Mouse (Mus musculus): ENCODE data around the gene Zdhhc7.

Gene Zdhhc7

DNA sequence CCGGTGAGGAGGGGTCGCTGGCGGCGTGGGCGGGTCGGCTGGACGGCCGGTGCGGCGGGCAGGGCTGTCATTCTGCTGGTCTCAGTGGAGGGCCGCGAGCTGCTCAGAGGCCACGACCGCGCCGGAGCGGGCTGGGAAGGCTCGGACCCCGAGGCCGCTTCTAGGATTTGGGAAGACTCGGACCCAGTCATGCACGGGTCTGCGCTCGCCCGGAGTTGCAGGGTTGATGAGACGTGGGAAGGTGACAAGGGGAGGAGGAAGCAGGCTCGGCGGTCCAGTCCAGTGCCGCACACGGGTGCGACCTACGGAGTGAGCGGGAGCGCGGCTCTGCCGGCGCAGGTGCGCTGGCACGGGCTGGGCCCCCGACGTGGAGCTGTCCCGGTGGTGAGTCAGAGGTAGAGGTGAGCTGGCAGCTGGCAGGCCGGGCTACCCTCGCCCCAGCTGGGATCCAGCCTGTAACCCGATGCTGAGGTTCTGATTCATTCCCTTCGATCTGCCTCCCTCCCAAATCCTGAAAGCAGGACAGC, 13.1 kb upstream of the Zdhhc7 start:
- peak in 1 of 2 experiments; percentile 49 for DNase-seq (ENCODE audit: low spot score in 2 of 2)

DNA sequence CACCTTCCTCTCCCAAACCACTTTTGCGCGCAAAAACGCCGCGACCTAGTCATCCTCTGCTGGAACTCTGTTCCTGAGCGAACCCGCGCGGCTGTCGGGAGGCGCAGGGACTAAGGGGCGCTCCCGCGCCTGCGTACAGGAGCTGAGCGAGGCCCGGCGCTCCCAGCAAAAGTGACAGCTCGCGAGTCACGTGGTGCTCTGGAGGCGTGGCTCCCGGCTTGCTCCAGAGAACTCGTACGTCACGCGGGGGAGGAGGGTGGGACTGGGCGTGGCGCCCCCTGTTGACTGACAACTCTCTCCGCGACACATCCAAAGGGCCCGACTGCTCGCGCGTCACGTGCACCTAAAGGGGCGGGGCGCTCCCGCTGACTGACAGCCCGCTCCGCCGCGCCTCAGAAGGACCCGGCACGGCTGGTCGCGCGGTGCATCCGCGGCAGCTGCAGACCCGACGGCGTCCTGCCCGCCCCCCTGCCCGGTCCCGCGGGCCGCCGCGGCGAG, 12.5 kb upstream of the Zdhhc7 start, which contains the start of gene 6430548M08Rik:
Gene 6430548M08Rik, plus strand, starts transcription at position 395 of the 498 bp plus-strand sequence.
- peak; percentile 99 to 100 for DNase-seq (ENCODE audit: low spot score in 2 of 2)

DNA sequence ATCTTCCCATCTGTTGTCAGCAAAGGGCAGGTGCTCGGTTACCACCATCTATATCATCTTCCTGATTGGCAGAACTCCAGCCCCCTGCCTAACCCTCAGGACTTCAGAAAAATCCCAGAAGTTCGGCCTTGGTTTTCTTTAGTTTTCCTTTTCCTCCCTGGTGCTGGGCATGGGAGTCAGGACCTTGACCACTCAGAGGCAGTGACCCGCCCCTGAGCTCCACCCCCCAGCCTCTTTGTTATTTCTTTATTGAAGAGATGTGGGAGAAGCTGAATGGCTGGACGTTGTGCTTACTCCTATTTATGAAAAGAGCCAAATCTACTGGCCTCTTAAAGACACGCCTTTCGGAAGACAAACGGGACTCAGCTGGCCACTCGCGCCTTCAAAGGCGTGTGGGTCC, 12.0 kb upstream of the Zdhhc7 start:
- no peak for DNase-seq (ENCODE audit: low spot score in 2 of 2)

GRCm38 (mm10) chr8:120112535-120112934, 11.3 kb upstream of the Zdhhc7 start:
- no peak for DNase-seq (ENCODE audit: low spot score in 2 of 2)

GRCm38 (mm10) chr8:120111382-120111781, 10.1 kb upstream of the Zdhhc7 start:
- no peak for DNase-seq (ENCODE audit: low spot score in 2 of 2)

GRCm38 (mm10) chr8:120110966-120111365, 9.7 kb upstream of the Zdhhc7 start:
- no peak for DNase-seq (ENCODE audit: low spot score in 2 of 2)

DNA sequence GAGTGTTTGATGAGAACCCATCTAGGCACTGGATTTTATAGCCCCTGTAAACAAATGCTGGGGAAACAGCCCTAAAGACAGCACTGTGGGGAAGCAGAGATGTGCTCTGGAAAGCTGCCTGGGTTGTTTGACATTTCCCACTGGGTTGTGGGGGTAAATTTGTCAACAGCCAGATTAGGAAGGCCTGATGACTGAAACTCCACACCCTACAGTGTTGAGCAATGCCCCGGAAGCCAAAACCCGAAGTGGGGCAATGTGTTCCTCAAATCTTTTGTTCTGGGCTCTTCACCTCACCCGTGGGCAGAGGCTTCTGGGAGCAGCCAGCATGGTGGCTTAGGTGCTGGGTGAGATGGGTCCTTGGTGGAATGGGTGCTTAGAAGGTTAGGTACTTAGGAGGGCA, 7.9 kb upstream of the Zdhhc7 start:
- no peak for DNase-seq (ENCODE audit: low spot score in 2 of 2)

DNA sequence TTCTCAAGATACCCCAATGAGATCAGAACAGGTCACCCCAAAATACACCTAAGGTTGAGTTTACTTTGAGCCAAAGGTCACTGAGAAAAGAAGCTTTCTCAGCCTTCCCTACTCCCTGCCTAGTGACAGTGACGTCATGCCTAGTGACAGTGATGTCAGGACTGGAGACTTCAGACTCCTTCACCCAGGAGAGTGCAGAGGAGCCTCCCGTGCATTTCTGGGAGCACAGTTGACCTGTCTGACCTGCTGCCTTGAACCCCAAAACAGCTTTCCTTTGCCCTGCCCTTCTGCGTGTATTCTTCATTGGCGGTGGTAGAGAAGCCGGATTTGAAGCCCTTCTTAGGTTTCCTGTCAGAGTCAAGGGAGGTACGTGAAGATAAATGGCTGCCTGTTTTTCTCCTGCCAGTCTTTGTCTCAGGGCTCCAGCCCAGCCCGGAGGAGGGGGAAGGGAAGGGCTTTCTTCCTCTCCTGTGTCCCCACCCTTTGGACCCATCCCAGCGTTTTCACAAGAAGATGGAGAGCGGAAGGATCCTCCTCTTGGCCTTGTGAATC, 3.5 kb upstream of the Zdhhc7 start:
- no peak for DNase-seq (ENCODE audit: low spot score in 2 of 2)

GRCm38 (mm10) chr8:120103916-120104315, 2.6 kb upstream of the Zdhhc7 start:
- no peak for DNase-seq (ENCODE audit: low spot score in 2 of 2)

GRCm38 (mm10) chr8:120100388-120101067, 754 bp downstream of the Zdhhc7 start:
- no peak for DNase-seq (ENCODE audit: low spot score in 2 of 2)

DNA sequence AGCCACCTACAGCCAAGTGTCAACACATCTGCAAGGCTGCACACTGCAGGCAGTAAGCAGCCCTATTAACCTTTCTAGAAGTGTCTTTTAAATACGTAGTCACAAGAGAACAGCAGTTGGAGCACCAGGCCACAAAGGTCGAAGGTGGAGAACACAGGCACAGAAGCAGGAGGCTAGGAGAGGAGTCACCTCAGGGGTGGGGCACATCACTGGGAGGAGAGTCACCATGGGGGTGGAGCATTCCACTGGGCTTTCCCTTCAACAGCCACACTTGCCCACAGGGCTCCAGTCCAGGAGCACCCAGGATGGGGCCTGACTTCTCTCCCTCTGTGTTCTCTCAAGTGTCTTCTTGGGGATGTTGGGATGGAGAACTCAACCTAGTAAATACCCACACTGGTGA, 4.8 kb downstream of the Zdhhc7 start:
- no peak for DNase-seq (ENCODE audit: low spot score in 2 of 2)

- no peak for DNase-seq (ENCODE audit: low spot score in 2 of 2)
Measured at GRCm38 (mm10) chr8:120094801-120095200, 6.5 kb downstream of the Zdhhc7 start.

DNA sequence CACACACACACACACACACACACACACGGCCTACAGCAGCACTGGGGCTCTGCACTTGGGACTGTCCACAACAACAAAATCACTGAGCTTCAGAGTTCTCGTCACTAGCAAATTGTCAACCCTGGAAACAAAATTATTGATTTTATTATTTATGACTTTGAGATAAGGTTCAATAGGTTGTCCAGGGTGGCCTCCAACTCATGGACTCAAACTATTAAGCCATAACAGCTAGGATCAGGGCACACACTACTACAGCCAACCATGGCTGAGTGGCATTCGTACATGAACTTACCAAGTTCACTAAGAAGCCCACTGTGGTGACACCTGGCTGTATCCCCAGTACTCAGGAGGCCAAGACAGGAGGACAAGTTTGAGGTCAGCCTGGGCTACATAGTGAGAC, 8.2 kb downstream of the Zdhhc7 start:
- DNase-seq (ENCODE audit: low spot score in 2 of 2) = no peak

DNA sequence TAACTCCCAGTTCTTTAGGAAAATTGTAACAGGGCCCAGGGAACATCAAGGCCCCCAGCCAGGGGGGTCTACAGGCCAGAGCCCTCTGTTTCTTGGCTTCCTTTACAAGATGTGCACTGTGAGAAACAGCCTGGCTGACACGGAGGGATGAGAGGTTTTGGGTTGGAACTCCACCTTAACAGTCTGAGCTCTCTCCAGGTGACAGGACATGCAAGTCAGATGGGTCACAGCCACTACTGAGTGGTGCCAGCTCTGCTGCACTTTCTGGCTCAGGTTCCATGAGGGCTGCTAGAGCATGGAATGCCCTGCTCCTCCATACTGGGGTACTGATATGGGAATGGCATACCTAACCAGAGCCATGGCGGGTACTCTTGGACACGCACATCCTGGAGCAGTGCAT, 10.2 kb downstream of the Zdhhc7 start:
- DNase-seq (ENCODE audit: low spot score in 2 of 2) = no peak

GRCm38 (mm10) chr8:120089511-120089910, 11.8 kb downstream of the Zdhhc7 start:
- DNase-seq (ENCODE audit: low spot score in 2 of 2) = no peak

DNA sequence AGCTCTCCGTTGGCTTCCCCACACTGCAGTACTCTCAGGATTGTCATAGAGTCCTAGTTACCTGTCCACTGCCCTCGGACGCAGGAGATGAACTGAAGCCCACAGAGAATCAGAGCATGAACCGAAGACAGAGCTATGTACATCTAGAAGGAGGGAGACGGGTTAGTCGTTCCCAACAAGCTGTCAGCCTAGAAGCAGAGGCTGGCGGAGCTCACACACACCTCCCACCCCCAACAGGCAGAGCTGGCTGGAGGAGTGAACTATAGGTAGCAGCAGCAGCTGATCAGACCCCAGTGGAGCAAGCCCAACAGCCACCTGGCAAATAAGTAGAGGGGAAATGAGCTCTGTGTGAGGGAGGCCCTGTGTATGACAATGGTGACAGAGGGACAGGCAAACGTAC, 16.5 kb downstream of the Zdhhc7 start:
- DNase-seq (ENCODE audit: low spot score in 2 of 2) = no peak

DNA sequence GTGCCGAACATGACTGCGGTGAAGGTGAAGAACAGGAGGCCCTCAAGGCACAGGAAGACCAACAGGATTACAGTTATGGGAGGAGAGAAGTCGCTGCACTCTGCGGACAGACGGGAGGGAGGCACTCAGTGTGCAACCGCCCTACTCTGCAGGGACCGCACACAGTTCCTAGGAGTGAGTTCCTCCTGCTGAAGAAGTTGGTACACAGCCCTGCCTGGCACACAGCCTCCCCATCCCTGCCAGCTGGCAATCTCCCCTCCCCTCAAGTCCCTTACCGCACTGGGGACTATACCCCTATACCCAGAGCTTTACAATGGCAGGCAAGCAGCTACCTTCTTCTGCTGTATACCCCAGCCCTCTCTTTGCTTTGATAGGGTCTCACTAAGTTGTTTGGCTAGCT, 18.0 kb downstream of the Zdhhc7 start:
- DNase-seq (ENCODE audit: low spot score in 2 of 2) = no peak

GRCm38 (mm10) chr8:120079361-120079760, 21.9 kb downstream of the Zdhhc7 start:
- DNase-seq (ENCODE audit: low spot score in 2 of 2) = no peak

- DNase-seq (ENCODE audit: low spot score in 2 of 2) = peak in 1 of 2 experiments; percentile 66
Measured at GRCm38 (mm10) chr8:120078080-120078479, 23.2 kb downstream of the Zdhhc7 start.

- DNase-seq (ENCODE audit: low spot score in 2 of 2) = no peak
Measured at GRCm38 (mm10) chr8:120075347-120075746, 25.9 kb downstream of the Zdhhc7 start.

DNA sequence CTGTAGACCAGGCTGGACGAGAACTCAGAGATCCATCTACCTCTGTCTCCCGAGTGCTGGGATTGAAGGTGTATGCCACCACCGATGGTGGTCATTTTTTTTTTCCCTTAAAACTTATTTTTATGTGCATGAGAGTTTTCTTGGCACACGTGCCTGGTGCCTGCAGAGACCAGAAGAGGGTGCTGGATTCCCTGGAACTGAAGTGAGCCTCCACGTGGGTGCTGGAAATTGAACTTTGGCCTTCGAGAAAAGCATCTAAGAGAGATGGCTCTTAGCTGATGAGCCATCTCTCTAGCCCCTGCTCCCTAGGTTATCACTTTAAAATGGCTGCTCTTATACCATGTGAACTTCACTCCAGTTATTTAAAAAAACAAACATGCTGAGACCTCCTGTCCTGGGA, 26.8 kb downstream of the Zdhhc7 start:
- no peak for DNase-seq (ENCODE audit: low spot score in 2 of 2)

DNA sequence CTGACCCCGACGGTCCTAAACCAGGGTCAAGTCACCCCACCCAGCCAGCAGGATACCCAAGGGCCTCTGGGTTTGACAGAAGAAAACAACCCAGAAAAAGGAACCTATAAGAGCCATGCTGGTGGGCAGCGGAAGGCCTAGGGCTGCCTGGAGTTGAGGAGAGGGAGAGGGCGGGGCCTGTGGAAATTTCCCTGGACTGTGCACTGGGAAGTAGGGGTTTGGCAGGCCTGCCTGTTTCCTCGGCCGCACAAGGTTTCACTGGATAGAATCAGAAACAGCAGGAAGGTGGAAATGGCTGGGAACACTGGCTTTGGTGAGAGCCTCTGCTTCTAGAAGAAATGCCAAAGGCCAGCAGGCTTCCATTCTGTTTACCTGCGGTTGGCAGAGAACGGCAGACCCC, 28.5 kb downstream of the Zdhhc7 start:
- no peak for DNase-seq (ENCODE audit: low spot score in 2 of 2)

DNA sequence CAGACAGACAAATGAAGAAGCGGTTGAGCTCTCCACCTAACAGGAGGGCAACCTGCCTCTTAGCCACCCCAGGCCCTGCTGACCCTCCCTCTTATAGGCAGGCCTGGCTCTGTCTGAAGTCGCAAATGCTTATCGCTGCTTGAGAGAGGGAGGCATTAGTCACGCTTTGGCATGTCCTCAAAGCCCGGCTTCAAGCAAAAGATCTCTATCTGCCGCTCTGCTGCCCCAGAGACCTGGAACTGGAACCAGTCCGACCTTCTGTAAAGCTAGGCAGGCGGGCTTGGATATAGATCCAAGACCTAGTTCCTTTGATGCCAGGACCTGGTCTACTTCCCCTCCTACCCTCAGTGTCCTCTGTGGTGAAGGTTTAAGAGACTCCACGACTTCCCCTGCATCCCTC, 29.0 kb downstream of the Zdhhc7 start:
- no peak for DNase-seq (ENCODE audit: low spot score in 2 of 2)

All from left cerebral cortex, adult 9 months (tissue).